Mouse (Mus musculus): ENCODE data around the gene Mgat5. TPM values are rescaled to one million over a fixed set of nuclear protein-coding genes. Genes with fewer than 3 reads are reported as not detected.

Mgat5 gene
- polyA plus RNA-seq, 1 experiment = 22.7 TPM

DNA sequence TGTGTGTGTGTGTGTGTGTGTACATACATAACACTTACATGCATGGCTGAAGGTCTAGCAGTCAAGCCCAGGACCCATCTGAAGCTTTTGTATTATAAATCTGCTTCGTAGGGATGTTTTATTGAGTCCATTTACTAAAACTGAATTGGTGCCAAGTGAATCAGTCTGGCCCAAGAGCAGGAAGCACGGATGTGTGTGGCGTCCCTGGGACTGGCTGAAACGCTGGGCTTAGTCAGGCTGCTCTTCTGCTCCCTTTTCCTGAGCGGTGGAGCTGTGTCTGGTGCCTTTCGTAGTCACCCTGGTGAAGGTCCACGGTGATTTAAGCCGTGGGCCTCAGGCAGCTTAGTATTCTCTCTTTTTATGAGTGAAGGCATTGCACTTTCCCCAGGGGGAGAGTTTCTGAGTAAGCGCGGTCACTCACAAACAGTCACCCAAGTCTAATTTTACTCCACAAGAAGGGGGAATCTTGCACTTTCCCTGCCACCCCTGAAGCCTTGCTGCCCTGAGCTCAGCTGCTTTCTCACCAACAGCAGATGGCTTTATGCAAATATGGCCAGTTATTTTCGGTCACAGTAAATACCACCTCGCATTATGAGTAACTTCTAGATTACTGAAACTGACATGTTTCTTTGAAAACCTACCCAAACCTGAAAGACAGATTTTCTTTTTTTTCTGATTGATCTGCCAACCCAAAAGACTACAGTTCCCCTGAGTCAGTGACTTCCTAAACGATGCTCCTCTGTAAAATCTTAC, 176.1 kb downstream of the Mgat5 start:
- TF ChIP-seq POLR2A (IDR thresholded peaks at IDR 0.05; ENCODE audit: borderline replicate concordance, low read depth, low read length) = no peak
- no peak for TF ChIP-seq CTCF (IDR thresholded peaks at IDR 0.05; ENCODE audit: low read depth, low read length)
- H3K27ac ChIP-seq (ENCODE audit: insufficient read depth, low read depth, low read length) = no peak overlapping the region
- no peaks in the 10 kb centered on the region for H3K4me1 ChIP-seq (ENCODE audit: control insufficient read depth, insufficient read depth, low read length)
- no peak overlapping the region for H3K4me3 ChIP-seq (ENCODE audit: insufficient read depth, low read length)

DNA sequence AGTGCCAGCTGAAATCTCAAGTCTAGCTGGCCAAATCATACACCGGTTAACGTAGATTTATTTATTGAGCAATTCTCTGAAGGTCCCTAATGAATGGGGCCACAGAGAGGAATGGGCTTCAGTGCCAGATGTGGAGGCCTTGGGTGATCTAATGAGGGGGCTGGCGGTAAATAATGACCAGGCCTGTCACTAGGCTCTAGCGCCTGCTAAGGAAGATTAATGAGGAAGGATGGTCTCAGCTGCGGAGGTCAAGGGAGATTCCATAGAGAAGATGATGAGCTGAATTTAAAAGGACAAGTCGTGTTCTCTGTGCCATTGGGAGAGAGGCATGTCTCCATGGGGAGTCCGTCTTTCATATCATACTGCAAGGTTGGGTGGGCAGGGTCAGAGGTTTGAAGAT, 178.3 kb downstream of the Mgat5 start:
- Histone ChIP-seq H3K27ac (ENCODE audit: insufficient read depth, low read depth, low read length) (no peak overlapping the region), H3K4me3 (ENCODE audit: insufficient read depth, low read length) (no peak overlapping the region), H3K4me1 (ENCODE audit: control insufficient read depth, insufficient read depth, low read length) (no peaks in the 10 kb centered on the region)
- TF ChIP-seq CTCF (IDR thresholded peaks at IDR 0.05; ENCODE audit: low read depth, low read length) = no peak
- no peak for TF ChIP-seq POLR2A (IDR thresholded peaks at IDR 0.05; ENCODE audit: borderline replicate concordance, low read depth, low read length)

DNA sequence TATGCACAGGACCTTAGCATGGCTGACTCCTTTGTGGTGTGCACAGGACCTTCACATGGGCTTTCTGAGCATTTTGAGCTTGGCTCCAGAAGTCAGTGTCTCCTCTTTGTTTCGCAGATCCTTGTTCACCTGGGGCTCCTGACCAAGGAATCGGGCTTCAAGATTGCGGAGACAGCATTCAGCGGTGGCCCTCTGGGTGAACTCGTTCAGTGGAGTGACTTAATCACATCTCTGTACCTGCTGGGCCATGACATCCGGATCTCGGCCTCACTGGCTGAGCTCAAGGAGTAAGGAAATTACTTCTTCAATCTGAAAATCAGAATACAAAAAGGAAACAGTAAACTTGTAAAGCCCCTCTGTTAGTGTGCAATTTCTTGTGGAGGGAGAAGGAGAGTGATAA, 182.4 kb downstream of the Mgat5 start:
- Histone ChIP-seq H3K27ac (ENCODE audit: insufficient read depth, low read depth, low read length) (no peak overlapping the region), H3K4me3 (ENCODE audit: insufficient read depth, low read length) (no peak overlapping the region), H3K4me1 (ENCODE audit: control insufficient read depth, insufficient read depth, low read length) (no peaks in the 10 kb centered on the region)
- TF ChIP-seq POLR2A (IDR thresholded peaks at IDR 0.05; ENCODE audit: borderline replicate concordance, low read depth, low read length) (no peak), CTCF (IDR thresholded peaks at IDR 0.05; ENCODE audit: low read depth, low read length) (no peak)

DNA sequence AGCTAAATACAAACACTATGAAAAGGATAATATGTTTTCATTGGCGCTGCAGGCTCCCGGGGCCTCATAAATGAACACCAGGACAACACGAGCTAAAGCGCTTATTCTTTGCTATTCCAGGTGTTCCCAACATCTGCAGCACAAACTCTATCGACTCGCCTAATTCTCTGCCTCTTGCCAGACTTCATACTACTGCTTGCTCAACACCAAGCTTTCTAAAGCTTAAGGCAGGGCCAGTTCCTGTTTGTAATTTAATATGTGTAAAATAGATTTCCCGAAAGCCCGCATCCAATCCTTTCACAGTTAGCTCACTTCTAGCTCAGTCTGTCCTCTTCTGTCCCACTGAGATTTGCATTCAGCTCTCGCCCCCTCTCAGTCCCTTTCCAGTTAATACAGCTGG, 182.8 kb downstream of the Mgat5 start:
- Histone ChIP-seq H3K4me1 (ENCODE audit: control insufficient read depth, insufficient read depth, low read length) (no peaks in the 10 kb centered on the region), H3K27ac (ENCODE audit: insufficient read depth, low read depth, low read length) (no peak overlapping the region), H3K4me3 (ENCODE audit: insufficient read depth, low read length) (no peak overlapping the region)
- TF ChIP-seq CTCF (IDR thresholded peaks at IDR 0.05; ENCODE audit: low read depth, low read length) (no peak), POLR2A (IDR thresholded peaks at IDR 0.05; ENCODE audit: borderline replicate concordance, low read depth, low read length) (no peak)

DNA sequence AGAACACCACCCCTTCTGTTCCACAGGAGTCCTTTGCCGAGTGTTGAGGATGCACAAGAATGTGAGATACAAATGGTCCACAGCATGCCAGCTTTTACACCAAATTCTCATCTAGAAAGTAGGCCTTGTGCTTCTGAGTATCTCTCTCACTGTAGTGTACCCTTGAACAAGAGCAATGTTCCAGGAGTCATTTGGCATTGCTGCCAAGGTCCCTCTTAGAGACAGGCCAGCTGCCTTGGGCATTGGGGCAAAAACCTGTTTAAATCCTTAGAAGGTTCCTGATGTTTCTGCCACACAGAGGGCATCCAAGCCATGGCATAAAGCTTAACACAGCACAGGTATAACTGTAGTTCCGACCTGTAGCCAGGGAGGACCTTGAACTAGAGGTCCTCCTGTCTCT, 189.9 kb downstream of the Mgat5 start:
- TF ChIP-seq CTCF (IDR thresholded peaks at IDR 0.05; ENCODE audit: low read depth, low read length) (no peak), POLR2A (IDR thresholded peaks at IDR 0.05; ENCODE audit: borderline replicate concordance, low read depth, low read length) (no peak)
- H3K4me1 ChIP-seq (ENCODE audit: control insufficient read depth, insufficient read depth, low read length) = no peaks in the 10 kb centered on the region
- H3K4me3 ChIP-seq (ENCODE audit: insufficient read depth, low read length) = no peak overlapping the region
- H3K27ac ChIP-seq (ENCODE audit: insufficient read depth, low read depth, low read length) = no peak overlapping the region

DNA sequence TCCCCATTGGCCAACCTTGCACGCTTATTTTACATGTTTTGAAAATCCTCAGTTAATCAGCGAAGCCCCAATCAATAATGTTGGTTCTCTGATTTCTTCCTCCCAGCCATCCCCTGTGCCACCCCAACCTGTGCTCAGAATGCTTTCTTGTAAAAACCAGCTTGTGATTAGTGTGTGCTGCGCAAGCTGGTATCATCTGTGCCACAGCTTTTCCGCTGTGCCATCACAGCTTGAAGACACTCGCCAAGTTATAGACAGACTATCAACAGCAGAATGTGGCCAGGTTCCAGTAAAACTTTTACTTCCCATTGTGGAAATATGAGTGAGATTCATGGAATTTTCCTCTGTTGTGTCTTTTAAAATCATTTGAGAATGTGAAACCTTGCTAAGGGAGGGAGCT, 190.9 kb downstream of the Mgat5 start:
- Histone ChIP-seq H3K4me1 (ENCODE audit: control insufficient read depth, insufficient read depth, low read length) (no peaks in the 10 kb centered on the region), H3K27ac (ENCODE audit: insufficient read depth, low read depth, low read length) (no peak overlapping the region), H3K4me3 (ENCODE audit: insufficient read depth, low read length) (no peak overlapping the region)
- TF ChIP-seq POLR2A (IDR thresholded peaks at IDR 0.05; ENCODE audit: borderline replicate concordance, low read depth, low read length) = no peak
- TF ChIP-seq CTCF (IDR thresholded peaks at IDR 0.05; ENCODE audit: low read depth, low read length) = no peak

DNA sequence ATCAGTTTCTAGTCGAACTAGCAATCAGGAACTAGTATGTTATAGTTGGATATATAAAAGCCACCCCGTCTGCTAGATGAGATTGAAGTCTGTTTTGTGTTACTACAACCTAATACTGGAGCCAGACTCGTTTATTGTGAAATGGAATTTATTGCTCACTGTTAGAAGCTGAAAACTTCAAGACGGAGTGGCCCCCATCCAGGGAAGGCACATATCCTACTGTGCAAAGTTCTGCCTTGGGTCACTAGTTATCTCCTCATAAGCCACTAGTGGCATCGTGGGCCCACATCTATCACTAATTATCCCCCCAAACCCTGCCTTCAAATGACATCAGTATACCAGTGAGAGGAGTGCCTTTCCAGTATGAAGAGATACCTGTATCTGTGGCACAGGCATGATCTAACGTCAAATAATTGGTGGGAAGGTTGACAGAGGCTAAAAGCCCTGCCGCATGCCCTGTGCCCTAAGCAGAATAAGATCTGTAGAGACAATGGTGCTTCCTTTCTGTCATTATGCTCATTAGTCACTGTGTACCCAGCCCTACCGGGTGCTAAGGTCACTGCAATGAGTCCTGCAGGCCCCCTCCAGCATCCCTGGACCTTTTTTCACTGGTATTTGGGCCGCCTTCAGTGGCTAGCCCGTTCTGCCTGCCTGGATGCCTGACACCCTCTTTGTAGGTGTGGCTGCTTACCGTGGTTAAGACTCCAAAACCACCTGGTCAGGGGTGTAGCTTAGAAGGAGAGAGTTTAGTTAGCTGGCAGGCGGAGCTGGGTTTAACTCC, 191.9 kb downstream of the Mgat5 start:
- no peak overlapping the region for H3K27ac ChIP-seq (ENCODE audit: insufficient read depth, low read depth, low read length)
- no peak overlapping the region for H3K4me3 ChIP-seq (ENCODE audit: insufficient read depth, low read length)
- no peaks in the 10 kb centered on the region for H3K4me1 ChIP-seq (ENCODE audit: control insufficient read depth, insufficient read depth, low read length)
- TF ChIP-seq CTCF (IDR thresholded peaks at IDR 0.05; ENCODE audit: low read depth, low read length) (no peak), POLR2A (IDR thresholded peaks at IDR 0.05; ENCODE audit: borderline replicate concordance, low read depth, low read length) (no peak)

DNA sequence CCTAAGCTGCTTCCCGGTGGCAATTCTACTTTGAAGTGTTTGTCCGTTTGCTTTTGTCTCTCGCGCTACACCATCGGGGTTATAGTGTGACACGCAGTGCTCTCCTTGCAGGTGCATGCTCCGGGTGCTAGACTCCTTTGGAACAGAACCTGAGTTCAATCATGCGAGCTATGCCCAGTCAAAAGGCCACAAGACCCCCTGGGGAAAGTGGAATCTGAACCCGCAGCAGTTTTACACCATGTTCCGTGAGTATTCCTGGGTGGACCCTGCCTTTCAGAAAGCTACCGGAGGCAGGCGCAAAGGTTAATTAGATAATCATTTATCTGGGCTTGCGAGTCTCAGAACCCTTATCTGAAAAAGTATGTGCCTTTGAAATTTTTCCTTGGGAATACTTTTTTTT, 192.6 kb downstream of the Mgat5 start:
- no peak overlapping the region for H3K27ac ChIP-seq (ENCODE audit: insufficient read depth, low read depth, low read length)
- TF ChIP-seq CTCF (IDR thresholded peaks at IDR 0.05; ENCODE audit: low read depth, low read length) (no peak), POLR2A (IDR thresholded peaks at IDR 0.05; ENCODE audit: borderline replicate concordance, low read depth, low read length) (no peak)
- H3K4me1 ChIP-seq (ENCODE audit: control insufficient read depth, insufficient read depth, low read length) = no peaks in the 10 kb centered on the region
- no peak overlapping the region for H3K4me3 ChIP-seq (ENCODE audit: insufficient read depth, low read length)

DNA sequence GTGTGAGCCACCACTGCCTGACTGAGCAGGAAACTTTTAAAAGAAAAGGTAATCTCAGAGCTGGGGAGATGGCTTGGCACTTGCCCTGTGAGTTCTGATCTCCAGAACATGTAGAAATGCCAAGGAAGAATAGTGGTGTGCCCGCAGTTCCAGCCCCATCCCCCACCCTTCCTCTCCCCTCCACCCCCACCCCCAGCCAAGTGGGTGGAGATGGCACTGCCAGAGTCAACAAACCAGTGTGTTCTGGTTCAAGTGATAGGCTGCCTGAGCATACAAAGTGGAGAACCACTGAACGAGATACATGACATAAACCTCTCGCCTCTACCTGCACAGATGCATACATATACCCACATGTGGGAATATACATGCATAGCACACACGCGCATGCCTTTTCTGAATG, 193.4 kb downstream of the Mgat5 start:
- no peaks in the 10 kb centered on the region for H3K4me1 ChIP-seq (ENCODE audit: control insufficient read depth, insufficient read depth, low read length)

DNA sequence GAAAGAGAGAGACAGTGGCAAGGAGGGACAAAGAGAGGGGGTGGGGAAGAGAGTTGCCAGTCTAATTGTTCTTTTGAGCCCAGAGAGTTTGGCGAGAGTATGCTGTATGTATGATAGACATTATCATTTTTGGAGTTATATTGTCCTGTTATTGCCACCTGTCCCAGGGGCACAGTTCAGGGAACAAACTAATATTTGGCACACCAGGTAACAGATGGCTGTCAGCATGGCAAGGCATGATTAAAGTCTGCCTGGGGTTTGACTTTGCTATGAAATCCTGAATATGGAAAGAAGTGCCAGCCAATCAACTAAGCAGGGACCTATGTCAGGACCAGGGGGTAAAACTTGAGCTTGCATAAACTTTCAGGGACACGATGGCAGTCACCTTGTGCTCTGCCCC, 195.4 kb downstream of the Mgat5 start:
- Histone ChIP-seq H3K4me3 (ENCODE audit: insufficient read depth, low read length) (no peak overlapping the region), H3K4me1 (ENCODE audit: control insufficient read depth, insufficient read depth, low read length) (no peaks in the 10 kb centered on the region), H3K27ac (ENCODE audit: insufficient read depth, low read depth, low read length) (no peak overlapping the region)
- TF ChIP-seq POLR2A (IDR thresholded peaks at IDR 0.05; ENCODE audit: borderline replicate concordance, low read depth, low read length) (no peak), CTCF (IDR thresholded peaks at IDR 0.05; ENCODE audit: low read depth, low read length) (no peak)

More for the DNA sequence above, 193.4 kb downstream of the Mgat5 start:
- Histone ChIP-seq H3K4me3 (ENCODE audit: insufficient read depth, low read length) (no peak overlapping the region), H3K27ac (ENCODE audit: insufficient read depth, low read depth, low read length) (no peak overlapping the region)
- TF ChIP-seq POLR2A (IDR thresholded peaks at IDR 0.05; ENCODE audit: borderline replicate concordance, low read depth, low read length) (no peak), CTCF (IDR thresholded peaks at IDR 0.05; ENCODE audit: low read depth, low read length) (no peak)
